Comparison of ENCODE assay signal across 33 mouse cellular contexts in genomic region chr14:29581961-29582360, GRCm38 (mm10).
"Had no signal": no experiment of that assay in that cellular context is flagged by ENCODE, and none has a peak within 500 bp of the region (broad histone marks: within the 10 kb centered on the region; RNA-seq: fewer than 3 reads in every experiment).

No protein-coding gene starts in this region.

- H3K4me2 ChIP-seq: limb, embryonic 12.5 days; limb, embryonic 13.5 days; limb, embryonic 15.5 days; liver, embryonic 11.5 days; liver, embryonic 12.5 days; liver, embryonic 13.5 days; liver, embryonic 15.5 days; lung, embryonic 14.5 days; lung, embryonic 15.5 days; midbrain, embryonic 11.5 days; midbrain, embryonic 12.5 days; midbrain, embryonic 13.5 days; midbrain, embryonic 15.5 days; neural tube, embryonic 12.5 days; neural tube, embryonic 13.5 days had no signal

- H3K9ac ChIP-seq: limb, embryonic 12.5 days; limb, embryonic 13.5 days; limb, embryonic 15.5 days; liver, embryonic 12.5 days; liver, embryonic 13.5 days; liver, embryonic 14.5 days; liver, embryonic 15.5 days; liver, postnatal 0 days; lung, embryonic 14.5 days; lung, embryonic 15.5 days; midbrain, embryonic 12.5 days; midbrain, embryonic 13.5 days; midbrain, embryonic 15.5 days; neural tube, embryonic 12.5 days; neural tube, embryonic 13.5 days had no signal

- H3K4me3 ChIP-seq: limb, embryonic 10.5 days; limb, embryonic 12.5 days; limb, embryonic 13.5 days; limb, embryonic 15.5 days; liver, embryonic 12.5 days; liver, embryonic 13.5 days; liver, embryonic 15.5 days; lung, embryonic 15.5 days; megakaryocyte, embryonic 14.5 days; midbrain, embryonic 10.5 days; midbrain, embryonic 12.5 days; midbrain, embryonic 13.5 days; midbrain, embryonic 15.5 days; myocyte; neural tube, embryonic 12.5 days; neural tube, embryonic 13.5 days had no signal

- H3K27ac ChIP-seq: limb, embryonic 10.5 days; limb, embryonic 12.5 days; limb, embryonic 13.5 days; limb, embryonic 15.5 days; liver, embryonic 12.5 days; liver, embryonic 13.5 days; liver, embryonic 14.5 days; liver, embryonic 15.5 days; lung, embryonic 15.5 days; macrophage; midbrain, embryonic 10.5 days; midbrain, embryonic 12.5 days; midbrain, embryonic 13.5 days; midbrain, embryonic 15.5 days; neural tube, embryonic 12.5 days; neural tube, embryonic 13.5 days had no signal

- H3K4me1 ChIP-seq: limb, embryonic 10.5 days; limb, embryonic 12.5 days; limb, embryonic 13.5 days; limb, embryonic 15.5 days; liver, embryonic 12.5 days; liver, embryonic 13.5 days; liver, embryonic 15.5 days; lung, embryonic 15.5 days; megakaryocyte, embryonic 14.5 days; midbrain, embryonic 10.5 days; midbrain, embryonic 12.5 days; midbrain, embryonic 13.5 days; midbrain, embryonic 15.5 days; neural tube, embryonic 12.5 days; neural tube, embryonic 13.5 days had no signal

- DNase-seq: left cerebral cortex, postnatal 4 days; liver; liver, embryonic 13.5 days; liver, postnatal 0 days; lung, adult 18-20 months; lung, adult 2 months; lung, embryonic 14.5 days; lung, postnatal 10 days; lung, postnatal 14 days; lung, postnatal 36 days; lung, postnatal 4 days; midbrain, embryonic 14.5 days had no signal

- H3K27me3 ChIP-seq: limb, embryonic 12.5 days; limb, embryonic 13.5 days; limb, embryonic 15.5 days; liver, embryonic 12.5 days; liver, embryonic 13.5 days; liver, embryonic 15.5 days; lung, embryonic 15.5 days; megakaryocyte, embryonic 14.5 days; midbrain, embryonic 12.5 days; midbrain, embryonic 13.5 days; midbrain, embryonic 15.5 days; neural tube, embryonic 12.5 days; neural tube, embryonic 13.5 days had no signal

- ATAC-seq: liver, embryonic 12.5 days; liver, postnatal 0 days; lung, postnatal 0 days; midbrain, embryonic 13.5 days; midbrain, embryonic 15.5 days; midbrain, embryonic 16.5 days had no signal

- H3K9me3 ChIP-seq: limb, embryonic 10.5 days; limb, embryonic 12.5 days; limb, embryonic 13.5 days; limb, embryonic 15.5 days; liver, embryonic 12.5 days; liver, embryonic 13.5 days; liver, embryonic 15.5 days; lung, embryonic 15.5 days; midbrain, embryonic 10.5 days; midbrain, embryonic 12.5 days; midbrain, embryonic 13.5 days; midbrain, embryonic 15.5 days; neural tube, embryonic 12.5 days; neural tube, embryonic 13.5 days had no signal

- H3K36me3 ChIP-seq: limb, embryonic 10.5 days; limb, embryonic 12.5 days; limb, embryonic 13.5 days; limb, embryonic 15.5 days; liver, embryonic 12.5 days; liver, embryonic 13.5 days; liver, embryonic 15.5 days; lung, embryonic 15.5 days; midbrain, embryonic 10.5 days; midbrain, embryonic 12.5 days; midbrain, embryonic 13.5 days; midbrain, embryonic 15.5 days; neural tube, embryonic 12.5 days; neural tube, embryonic 13.5 days had no signal
